Mouse (Mus musculus) limb, embryonic 14.5 days (tissue): ENCODE data around the gene Golim4. TPM values are rescaled to one million over a fixed set of nuclear protein-coding genes. Genes with fewer than 3 reads are reported as not detected.

ENCODE experiments used
- ATAC-seq: fragments of 200-750 bp; cut with Nextera tagmentation; 2 replicates; pipeline ENCODE4 v1.8.0; 2017; ENCODE audit warnings: low read depth, moderate number of reproducible peaks, moderate TSS enrichment; ENCODE audit not compliant: low FRiP score
- DNase-seq: peaks from one replicate; pipeline ENCODE4 v3.0.0-alpha.2; 2015; ENCODE audit warnings: low spot score
- H3K27ac ChIP-seq: fragments of 300-500 bp; sonication (generic); replicated peaks from 2 replicates; pipeline ENCODE4 v1.5.1; 2014; ENCODE audit warnings: low read depth, mild to moderate bottlenecking, low read length, moderate library complexity, mixed read lengths
- H3K27me3 ChIP-seq: fragments of 300-500 bp; sonication (generic); 2 replicates; pipeline ENCODE4 v1.6.1; 2014; ENCODE audit warnings: low read length, mixed read lengths; ENCODE audit not compliant: control insufficient read depth, insufficient read depth
- H3K36me3 ChIP-seq: fragments of 300-500 bp; sonication (generic); 2 replicates; pipeline ENCODE4 v1.6.1; 2014; ENCODE audit warnings: mild to moderate bottlenecking, low read length, moderate library complexity, mixed read lengths; ENCODE audit not compliant: control insufficient read depth, insufficient read depth
- H3K4me1 ChIP-seq: fragments of 300-500 bp; sonication (generic); 2 replicates; pipeline ENCODE4 v1.6.1; 2014; ENCODE audit warnings: antibody characterized with exemption, low read length, mixed read lengths; ENCODE audit not compliant: control insufficient read depth, insufficient read depth
- H3K4me2 ChIP-seq: fragments of 300-500 bp; sonication (generic); replicated peaks from 2 replicates; pipeline ENCODE4 v1.6.1; 2014; ENCODE audit warnings: low read depth, mild to moderate bottlenecking, low read length, moderate library complexity; ENCODE audit not compliant: severe bottlenecking
- H3K4me3 ChIP-seq: fragments of 300-500 bp; sonication (generic); replicated peaks from 2 replicates; pipeline ENCODE4 v1.5.1; 2014; ENCODE audit warnings: low read length
- H3K9ac ChIP-seq: fragments of 300-500 bp; sonication (generic); 2 replicates; pipeline ENCODE4 v1.6.1; 2014; ENCODE audit warnings: mild to moderate bottlenecking, low read depth, low read length, moderate library complexity; ENCODE audit not compliant: severe bottlenecking
- H3K9me3 ChIP-seq: fragments of 300-500 bp; sonication (generic); 2 replicates; pipeline ENCODE4 v1.6.1; 2016; ENCODE audit warnings: low read length; ENCODE audit not compliant: control insufficient read depth
- POLR2A ChIP-seq: fragments of 200-500 bp; IDR thresholded peaks from 2 replicates; pipeline ENCODE4 v1.8.0; 2012; ENCODE audit warnings: inconsistent platforms, mild to moderate bottlenecking, moderate library complexity, borderline replicate concordance; ENCODE audit not compliant: insufficient read depth, insufficient read length; ENCODE audit errors: extremely low read depth
- WGBS: fragments of 180-500 bp; shearing (Covaris S2); extraction: QIAGEN DNeasy Blood & Tissue Kit; methylation state at CpG from one replicate; pipeline ENCODE4 v1.1.7; 2014; 5-methylcytosine and 5-hydroxymethylcytosine counted together
- polyA plus RNA-seq, 2 experiments: library from polyadenylated mRNA; depleted of rRNA in 1 of 2; stranded (reverse) in 1 of 2; unstranded in 1 of 2; fragments of >200 nt; fragmentation: Nextera tagmentation in 1 of 2; extraction: Ambion mirVana in 1 of 2; gene quantifications; 2 replicates each; pipeline versions ENCODE4 v1.2.1 to v1.2.3; 2012 to 2014

Golim4 gene
- polyA plus RNA-seq, 2 experiments: 44.2 to 60.6 TPM

GRCm38 (mm10) chr3:75930659-75931225, 26.0 kb downstream of the Golim4 start:
- no peak for TF ChIP-seq POLR2A
- H3K4me3 ChIP-seq: no peak overlapping the region
- no peak overlapping the region for H3K9ac ChIP-seq
- ATAC-seq (no peak), DNase-seq (no peak)
- H3K27me3 ChIP-seq: no peaks in the 10 kb centered on the region
- no peaks in the 10 kb centered on the region for H3K36me3 ChIP-seq
- no peaks in the 10 kb centered on the region for H3K4me1 ChIP-seq
- 0 out of 2 replicates have a peak, but pooled peaks cover 7% of the 10 kb centered on the region for H3K9me3 ChIP-seq
- H3K27ac ChIP-seq: no peak overlapping the region
- 92% methylated on average over 2 of the region's 2 CpGs for WGBS
- H3K4me2 ChIP-seq: no peak overlapping the region

- 94% methylated on average over 7 of the region's 7 CpGs for WGBS
- no peak overlapping the region for H3K4me2 ChIP-seq
- H3K9me3 ChIP-seq: 0 out of 2 replicates have a peak, but pooled peaks cover 7% of the 10 kb centered on the region
These were observed 26.7 kb downstream of the Golim4 start for GRCm38 (mm10) chr3:75929926-75930548.

DNA sequence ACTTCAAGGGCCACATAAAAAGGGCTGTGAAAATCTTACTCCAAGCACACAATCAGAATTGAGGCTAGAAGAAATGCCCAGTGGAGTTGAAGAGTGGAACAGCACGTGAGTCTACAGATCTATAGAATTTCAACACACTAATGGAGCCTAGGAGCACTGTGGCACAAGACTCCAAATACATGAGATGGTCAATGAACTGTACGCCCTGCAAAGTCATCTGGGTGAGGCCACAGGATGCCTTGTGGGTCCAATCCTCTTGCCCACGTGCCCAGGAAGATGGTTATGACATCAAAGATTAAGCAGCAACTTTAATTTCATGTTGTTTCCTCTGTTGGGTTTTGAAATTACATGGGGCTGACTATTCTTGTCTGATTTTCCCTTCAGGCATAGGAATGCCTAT, 30.4 kb downstream of the Golim4 start:
- TF ChIP-seq POLR2A: no peak
- no peak for DNase-seq
- Histone ChIP-seq H3K36me3 (no peaks in the 10 kb centered on the region), H3K4me3 (no peak overlapping the region), H3K9me3 (no peaks in the 10 kb centered on the region), H3K27me3 (no peaks in the 10 kb centered on the region), H3K4me2 (no peak overlapping the region), H3K9ac (no peak overlapping the region), H3K4me1 (no peaks in the 10 kb centered on the region), H3K27ac (no peak overlapping the region)
- WGBS: 68% methylated on average over 3 of the region's 3 CpGs
- ATAC-seq: no peak

More at GRCm38 (mm10) chr3:75929926-75930548, 26.7 kb downstream of the Golim4 start:
- Histone ChIP-seq H3K9ac (no peak overlapping the region), H3K4me1 (no peaks in the 10 kb centered on the region), H3K27ac (no peak overlapping the region), H3K27me3 (no peaks in the 10 kb centered on the region), H3K4me3 (no peak overlapping the region), H3K36me3 (no peaks in the 10 kb centered on the region)
- DNase-seq (no peak), ATAC-seq (no peak)
- TF ChIP-seq POLR2A: no peak

DNA sequence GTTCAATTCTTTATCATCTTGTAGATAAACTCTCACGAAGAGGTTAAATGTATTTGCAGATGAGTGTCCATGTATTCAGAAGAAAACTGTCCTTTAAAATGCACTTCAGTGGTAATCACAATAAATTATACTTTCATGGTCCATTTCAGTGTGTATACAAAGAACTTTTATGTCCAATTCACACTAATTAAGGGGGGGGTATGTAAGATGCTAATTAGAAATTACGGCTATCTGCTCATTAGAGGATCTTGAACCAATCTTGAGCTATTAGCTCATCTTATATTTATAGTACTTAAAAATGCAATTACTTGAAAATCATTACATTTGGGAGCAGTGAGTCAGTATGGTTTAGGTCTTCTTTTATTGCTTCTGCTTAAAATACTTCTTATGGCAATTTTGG, 31.6 kb downstream of the Golim4 start:
- H3K36me3 ChIP-seq: no peaks in the 10 kb centered on the region
- DNase-seq (no peak), ATAC-seq (no peak)
- TF ChIP-seq POLR2A: no peak
- no peak overlapping the region for H3K4me2 ChIP-seq
- no peak overlapping the region for H3K27ac ChIP-seq
- no peaks in the 10 kb centered on the region for H3K27me3 ChIP-seq
- no peaks in the 10 kb centered on the region for H3K9me3 ChIP-seq
- H3K9ac ChIP-seq: no peak overlapping the region
- WGBS: 58% methylated on average over 2 of the region's 2 CpGs
- no peak overlapping the region for H3K4me3 ChIP-seq
- no peaks in the 10 kb centered on the region for H3K4me1 ChIP-seq

DNA sequence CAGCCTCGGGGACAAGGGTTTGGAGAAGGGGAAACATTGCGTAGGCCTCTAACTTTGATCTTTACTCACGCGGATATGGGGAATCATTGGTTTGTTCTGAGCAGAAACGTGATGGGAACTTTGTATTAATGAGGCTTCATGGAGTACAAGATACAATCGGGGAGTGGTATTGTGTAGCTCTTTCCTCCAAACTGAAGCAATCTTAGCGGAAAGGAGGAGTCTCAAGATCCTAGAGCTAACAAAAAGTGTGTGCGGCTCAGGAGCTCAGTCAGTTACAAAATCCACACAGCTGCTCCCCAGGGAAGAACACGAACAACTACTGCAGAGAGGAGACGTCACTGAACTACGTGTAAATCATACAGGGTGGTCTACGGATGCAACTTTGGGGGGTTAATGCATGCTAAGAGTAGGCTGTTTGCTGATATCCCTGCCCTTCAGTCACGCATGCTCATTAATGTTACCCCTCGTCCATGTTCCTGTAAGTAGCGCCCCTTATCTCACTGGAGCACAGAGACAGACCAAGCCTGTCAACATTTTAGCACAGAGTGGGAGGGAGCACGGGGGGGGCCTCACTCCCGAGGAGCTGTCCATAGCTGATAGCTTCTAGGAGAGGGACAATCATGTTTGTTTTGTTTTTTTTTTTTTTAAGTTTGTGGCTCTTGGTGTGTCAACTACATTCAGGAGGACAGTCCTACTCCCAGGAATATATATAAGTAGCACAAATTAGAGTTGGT, 38.8 kb downstream of the Golim4 start:
- H3K4me3 ChIP-seq: no peak overlapping the region
- H3K4me2 ChIP-seq: no peak overlapping the region
- TF ChIP-seq POLR2A: no peak
- no peaks in the 10 kb centered on the region for H3K9me3 ChIP-seq
- H3K27me3 ChIP-seq: no peaks in the 10 kb centered on the region
- WGBS: 90% methylated on average over 17 of the region's 17 CpGs
- ATAC-seq (no peak), DNase-seq (no peak)
- H3K36me3 ChIP-seq: no peaks in the 10 kb centered on the region
- no peaks in the 10 kb centered on the region for H3K4me1 ChIP-seq
- H3K9ac ChIP-seq: no peak overlapping the region
- no peak overlapping the region for H3K27ac ChIP-seq
